Mouse (Mus musculus) C2C12 (cell line): ENCODE data around the gene Ywhaq. TPM values are rescaled to one million over a fixed set of nuclear protein-coding genes. Genes with fewer than 3 reads are reported as not detected.
"Not testable (repeated sequence)": the region's sequence is repeated elsewhere in the genome, so short reads cannot be mapped to it uniquely, and the experiment has no call there.

ENCODE experiments used
- H3K27me3 ChIP-seq: one replicate; pipeline ENCODE4 v1.6.1; 2011; ENCODE audit not compliant: control insufficient read depth, insufficient read depth, insufficient read length
- H3K36me3 ChIP-seq: one replicate; pipeline ENCODE4 v1.6.1; 2011; ENCODE audit not compliant: control insufficient read depth, insufficient read depth
- H3K4me3 ChIP-seq: one replicate; pipeline ENCODE4 v1.5.1; 2011; ENCODE audit warnings: mild to moderate bottlenecking, control low read depth; ENCODE audit not compliant: poor library complexity, insufficient read depth, severe bottlenecking
- H3K79me2 ChIP-seq: one replicate; pipeline ENCODE4 v1.6.1; 2011; ENCODE audit not compliant: control insufficient read depth, insufficient read depth
- H3K79me3 ChIP-seq: one replicate; pipeline ENCODE4 v1.6.1; 2011; ENCODE audit warnings: low read depth, control low read depth
- H3ac ChIP-seq: one replicate; pipeline ENCODE3; 2011; ENCODE audit warnings: low read depth; ENCODE audit not compliant: control insufficient read depth, insufficient read length
- CEBPB ChIP-seq: IDR thresholded peaks from one replicate; pipeline ENCODE4 v1.6.1; 2011; ENCODE audit warnings: low read depth, mild to moderate bottlenecking, control low read depth, moderate library complexity
- CTCF ChIP-seq: IDR thresholded peaks from one replicate; pipeline ENCODE4 v1.5.1; 2011; ENCODE audit not compliant: control insufficient read depth, insufficient read depth, insufficient read length
- FOSL1 ChIP-seq: IDR thresholded peaks from one replicate; pipeline ENCODE4 v1.8.0; 2011; ENCODE audit warnings: mild to moderate bottlenecking, low read length; ENCODE audit not compliant: poor library complexity, insufficient read depth, severe bottlenecking
- MAX ChIP-seq: IDR thresholded peaks from one replicate; pipeline ENCODE4 v1.6.1; 2011; ENCODE audit warnings: mild to moderate bottlenecking, control low read depth
- MYOD1 ChIP-seq: IDR thresholded peaks from one replicate; pipeline ENCODE4 v1.6.1; 2011; ENCODE audit warnings: low read depth; ENCODE audit not compliant: control insufficient read depth, insufficient read length
- MYOG ChIP-seq: IDR thresholded peaks from one replicate; pipeline ENCODE4 v1.6.1; 2011; ENCODE audit not compliant: control insufficient read depth, insufficient read length; ENCODE audit errors: extremely low read depth
- USF1 ChIP-seq: IDR thresholded peaks from one replicate; pipeline ENCODE4 v1.6.1; 2011; ENCODE audit warnings: low read depth, mild to moderate bottlenecking, control low read depth, moderate library complexity
- polyA plus RNA-seq: library from polyadenylated mRNA; unstranded; fragments of >200 nt; fragmentation: generic; extraction: Trizol; gene quantifications from one replicate; pipeline ENCODE4 v1.2.1, GENCODE M21; 2012; ENCODE audit warnings: missing spikeins

The Ywhaq gene
- polyA plus RNA-seq, 1 experiment, result 305 TPM

GRCm38 (mm10) chr12:21402771-21403170 lies 14.7 kb downstream of the Ywhaq start:
- H3K36me3 ChIP-seq, result peaks cover 81% of the 10 kb centered on the region

DNA sequence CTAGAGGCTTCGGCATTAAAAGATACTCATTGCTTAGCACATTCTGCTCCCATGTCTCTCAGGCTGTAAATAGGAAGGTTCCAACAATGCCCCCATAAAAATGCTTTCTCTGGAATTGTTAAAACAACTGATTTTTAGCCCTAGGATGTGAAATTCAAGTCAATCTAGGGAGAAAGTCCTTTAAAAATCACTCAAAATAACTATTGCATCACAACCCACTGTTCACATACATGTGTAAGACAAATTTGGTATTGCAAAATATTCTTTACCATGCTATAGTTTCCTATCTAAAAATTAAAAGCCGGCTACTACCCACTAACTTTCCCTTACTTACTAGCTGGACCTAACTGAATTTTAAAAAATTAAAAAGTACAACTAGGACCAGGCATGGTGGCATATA lies 31.2 kb downstream of the Ywhaq start:
- Histone ChIP-seq H3ac (no peak overlapping the region), H3K36me3 (peaks cover 39% of the 10 kb centered on the region), H3K4me3 (no peak overlapping the region), H3K79me2 (no peaks in the 10 kb centered on the region), H3K79me3 (no peaks in the 10 kb centered on the region), H3K27me3 (no peaks in the 10 kb centered on the region)
- TF ChIP-seq MYOG (no peak), MAX (no peak), CTCF (no peak), USF1 (no peak), FOSL1 (no peak), MYOD1 (no peak)

More at GRCm38 (mm10) chr12:21402771-21403170, 14.7 kb downstream of the Ywhaq start:
- H3K79me3 ChIP-seq, result peaks cover 93% of the 10 kb centered on the region
- H3K79me2 ChIP-seq, result peaks cover 100% of the 10 kb centered on the region
- H3K27me3 ChIP-seq, result no peaks in the 10 kb centered on the region
- TF ChIP-seq MAX (no peak), USF1 (no peak), MYOD1 (no peak), MYOG (no peak), FOSL1 (no peak), CTCF (no peak), CEBPB (no peak)
- no peak overlapping the region for H3K4me3 ChIP-seq
- no peak overlapping the region for H3ac ChIP-seq

DNA sequence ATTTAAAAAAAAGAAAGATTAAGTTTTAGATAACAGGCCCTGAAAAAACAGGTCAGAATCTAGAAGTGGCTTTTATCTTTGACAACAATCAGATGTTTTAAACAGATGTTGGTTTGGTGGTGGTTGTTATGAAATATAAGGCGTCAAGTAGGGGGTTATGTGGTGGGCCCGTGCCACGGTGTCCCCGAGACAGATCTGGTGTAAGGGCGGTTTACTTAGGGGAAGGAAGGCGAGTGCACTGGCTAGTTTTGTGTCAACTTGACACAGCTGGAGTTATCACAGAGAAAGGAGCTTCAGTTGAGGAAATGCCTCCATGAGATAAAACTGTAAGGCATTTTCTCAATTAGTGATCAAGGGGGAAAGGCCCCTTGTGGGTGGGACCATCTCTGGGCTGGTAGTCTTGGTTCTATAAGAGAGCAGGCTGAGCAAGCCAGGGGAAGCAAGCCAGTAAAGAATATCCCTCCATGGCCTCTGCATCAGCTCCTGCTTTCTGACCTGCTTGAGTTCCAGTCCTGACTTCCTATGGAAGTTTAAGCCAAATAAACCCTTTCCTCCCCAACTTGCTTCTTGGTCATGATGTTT lies 38.6 kb downstream of the Ywhaq start:
- not testable (repeated sequence) for H3ac ChIP-seq, H3K27me3 ChIP-seq, H3K4me3 ChIP-seq, H3K79me2 ChIP-seq, H3K79me3 ChIP-seq, H3K36me3 ChIP-seq

DNA sequence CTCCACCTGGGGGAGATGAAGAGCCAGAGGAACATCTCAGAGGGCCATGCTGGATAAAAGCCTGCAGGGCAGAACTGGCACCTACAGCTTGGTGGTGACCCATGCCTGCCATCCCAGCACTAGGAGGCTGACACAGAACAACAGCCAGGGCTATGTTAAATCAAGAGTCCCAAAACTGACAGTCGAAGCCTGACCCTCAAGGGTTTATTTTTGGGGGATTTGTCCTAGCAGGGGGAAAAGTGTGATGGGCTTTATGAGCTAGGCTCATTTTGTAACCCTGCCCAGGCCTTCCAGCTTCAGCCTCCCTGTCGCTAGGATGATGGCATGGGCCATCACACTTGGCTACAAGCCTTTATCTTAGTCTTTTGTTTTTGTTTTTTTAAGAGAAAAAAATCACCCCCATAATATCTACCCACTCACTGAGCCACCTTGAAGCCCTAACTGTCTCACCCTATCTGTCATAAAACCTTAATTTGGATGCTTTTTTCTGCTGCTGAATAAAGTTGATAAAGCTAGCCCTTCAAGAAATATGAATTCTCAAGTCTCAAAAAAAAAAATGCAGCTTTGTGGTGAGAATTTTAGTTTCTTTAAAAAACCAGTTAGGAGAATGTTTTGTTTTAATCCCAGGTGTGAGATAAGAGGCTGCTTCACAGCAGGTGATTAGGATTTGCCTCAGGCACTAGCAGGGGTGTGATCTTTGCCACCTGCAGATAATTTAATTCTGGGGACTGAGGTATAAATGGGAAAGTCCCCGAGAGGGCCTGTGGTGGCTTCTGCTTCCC lies 41.9 kb downstream of the Ywhaq start:
- no peaks in the 10 kb centered on the region for H3K36me3 ChIP-seq

GRCm38 (mm10) chr12:21373820-21374475 lies 43.5 kb downstream of the Ywhaq start:
- no peak for TF ChIP-seq USF1
- no peak for TF ChIP-seq MYOD1
- TF ChIP-seq CTCF, result no peak
- TF ChIP-seq MAX, result no peak
- no peak for TF ChIP-seq CEBPB
- no peak for TF ChIP-seq MYOG
- no peak for TF ChIP-seq FOSL1
- Histone ChIP-seq H3K79me2 (peaks cover 38% of the 10 kb centered on the region), H3ac (peak overlapping the region; percentile 75), H3K36me3 (no peaks in the 10 kb centered on the region), H3K79me3 (peaks cover 27% of the 10 kb centered on the region), H3K4me3 (peak overlapping the region; percentile 45), H3K27me3 (no peaks in the 10 kb centered on the region)

More for the DNA sequence above, 41.9 kb downstream of the Ywhaq start:
- TF ChIP-seq CEBPB (no peak), MYOG (no peak), USF1 (no peak), CTCF (no peak), FOSL1 (no peak), MAX (no peak), MYOD1 (no peak)
- Histone ChIP-seq H3K27me3 (no peaks in the 10 kb centered on the region), H3K4me3 (no peak overlapping the region), H3K79me2 (peaks cover 27% of the 10 kb centered on the region), H3ac (no peak overlapping the region), H3K79me3 (peaks cover 16% of the 10 kb centered on the region)
